Mouse (Mus musculus): ENCODE data around the gene Fam198b. TPM values are rescaled to one million over a fixed set of nuclear protein-coding genes. Genes with fewer than 3 reads are reported as not detected.
A peak's percentile ranks its signal among the peaks of the same experiment; 100 is the strongest.

The Fam198b gene
- polyA plus RNA-seq, 1 experiment = 2.4 TPM

DNA sequence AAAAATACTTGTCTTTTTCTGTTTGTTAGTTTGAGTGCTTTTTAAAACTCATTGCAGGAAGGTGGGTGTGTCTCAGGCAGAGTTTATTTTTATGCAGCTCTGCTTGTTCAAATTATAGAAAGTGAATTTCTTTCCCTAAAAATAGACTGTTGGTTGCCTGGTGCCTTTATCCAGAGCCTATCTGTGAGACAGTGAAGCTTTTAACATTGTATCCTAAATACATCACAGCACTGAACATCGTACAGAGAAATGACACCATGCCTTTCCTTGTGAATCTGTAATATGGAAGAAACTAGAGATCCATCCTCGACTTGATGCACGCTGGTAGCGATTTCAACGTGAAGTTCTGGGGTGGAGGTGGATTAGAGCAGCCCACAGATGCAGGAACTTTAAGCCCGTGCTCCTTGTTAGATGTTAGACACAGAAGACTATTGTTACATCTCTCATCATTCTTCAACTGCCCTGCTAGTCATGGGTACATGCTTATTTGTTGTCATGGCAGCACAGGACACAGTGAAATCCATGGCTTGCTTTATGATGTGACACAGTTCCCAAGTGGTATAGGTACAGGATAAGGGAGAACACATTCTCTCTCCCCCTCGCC is 45.9 kb downstream of the Fam198b start:
- 52% methylated on average over 7 of the region's 7 CpGs for WGBS

DNA sequence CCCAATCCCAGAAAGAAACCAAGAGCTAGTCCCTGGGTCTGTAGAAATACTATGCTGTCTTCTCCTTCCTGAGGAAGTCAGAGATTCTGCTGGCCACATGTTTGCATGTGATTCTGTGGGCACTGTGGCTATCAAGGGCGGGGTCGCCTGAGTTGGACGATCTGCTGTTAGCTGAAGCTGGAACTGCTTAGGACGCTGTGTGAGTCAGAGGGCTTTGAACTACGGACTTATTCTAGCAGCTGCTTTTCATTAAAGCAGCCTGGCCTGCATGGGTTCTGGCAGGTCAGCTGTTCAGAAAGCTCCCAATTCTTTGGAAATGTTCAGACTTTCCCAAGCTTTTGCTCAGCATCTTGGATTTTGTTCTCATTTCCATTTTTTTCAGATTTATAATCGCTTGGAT is 51.9 kb downstream of the Fam198b start:
- no peaks in the 10 kb centered on the region for H3K27me3 ChIP-seq (replicated peaks; ENCODE audit: control insufficient read depth, insufficient read depth, low read length)
- H3K27ac ChIP-seq (ENCODE audit: insufficient read depth, low read depth, low read length) = no peak overlapping the region
- no peaks in the 10 kb centered on the region for H3K36me3 ChIP-seq (ENCODE audit: control insufficient read depth, insufficient read depth, low read length)
- DNase-seq = peak; percentile 17
- TF ChIP-seq POLR2A (IDR thresholded peaks at IDR 0.05; ENCODE audit: low read depth, low read length) (no peak), CTCF (conservative IDR thresholded peaks at IDR 0.05; ENCODE audit: insufficient read depth, insufficient read length, low read depth, low read length) (no peak)
- 60% methylated on average over 6 of the region's 6 CpGs for WGBS
- no peaks in the 10 kb centered on the region for H3K4me1 ChIP-seq (ENCODE audit: control insufficient read depth, insufficient read depth, low read length)
- H3K4me3 ChIP-seq (ENCODE audit: insufficient read depth, low read depth, low read length) = no peak overlapping the region

More for the DNA sequence above, 45.9 kb downstream of the Fam198b start:
- TF ChIP-seq CTCF (conservative IDR thresholded peaks at IDR 0.05; ENCODE audit: insufficient read depth, insufficient read length, low read depth, low read length) (no peak), POLR2A (IDR thresholded peaks at IDR 0.05; ENCODE audit: low read depth, low read length) (no peak)
- DNase-seq = no peak
- Histone ChIP-seq H3K27ac (ENCODE audit: insufficient read depth, low read depth, low read length) (no peak overlapping the region), H3K36me3 (ENCODE audit: control insufficient read depth, insufficient read depth, low read length) (no peaks in the 10 kb centered on the region), H3K27me3 (replicated peaks; ENCODE audit: control insufficient read depth, insufficient read depth, low read length) (no peaks in the 10 kb centered on the region), H3K4me1 (ENCODE audit: control insufficient read depth, insufficient read depth, low read length) (no peaks in the 10 kb centered on the region), H3K4me3 (ENCODE audit: insufficient read depth, low read depth, low read length) (no peak overlapping the region)

GRCm38 (mm10) chr3:79936730-79937447 is 52.6 kb downstream of the Fam198b start:
- Histone ChIP-seq H3K27ac (ENCODE audit: insufficient read depth, low read depth, low read length) (peak overlapping the region; percentile 35; the same call in 1 of the 2 replicates), H3K27me3 (replicated peaks; ENCODE audit: control insufficient read depth, insufficient read depth, low read length) (no peaks in the 10 kb centered on the region), H3K4me3 (ENCODE audit: insufficient read depth, low read depth, low read length) (no peak overlapping the region), H3K36me3 (ENCODE audit: control insufficient read depth, insufficient read depth, low read length) (no peaks in the 10 kb centered on the region), H3K4me1 (ENCODE audit: control insufficient read depth, insufficient read depth, low read length) (no peaks in the 10 kb centered on the region)
- 93% methylated on average over 3 of the region's 3 CpGs for WGBS
- TF ChIP-seq POLR2A (IDR thresholded peaks at IDR 0.05; ENCODE audit: low read depth, low read length) (no peak), CTCF (conservative IDR thresholded peaks at IDR 0.05; ENCODE audit: insufficient read depth, insufficient read length, low read depth, low read length) (no peak)
- DNase-seq = no peak

DNA sequence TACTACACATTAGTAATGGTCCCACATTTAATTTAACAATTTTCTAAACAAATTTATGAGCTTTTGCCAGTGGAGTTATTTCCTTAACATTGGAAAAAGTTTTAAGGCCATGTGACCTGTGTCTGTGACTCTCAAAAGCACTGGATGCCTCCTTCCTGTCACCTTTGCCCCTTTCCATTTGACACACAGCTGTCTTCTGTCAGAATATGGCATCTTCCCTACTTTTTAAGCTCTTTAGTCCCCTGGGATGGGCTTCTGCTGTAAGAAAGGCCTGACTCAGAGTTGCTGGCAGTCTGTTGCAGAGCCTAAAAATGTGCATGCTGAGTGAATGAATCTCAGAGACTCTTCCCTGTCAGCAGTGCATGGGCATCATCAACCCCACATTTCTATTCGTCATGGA is 63.4 kb downstream of the Fam198b start:
- H3K27me3 ChIP-seq (replicated peaks; ENCODE audit: control insufficient read depth, insufficient read depth, low read length) = no peaks in the 10 kb centered on the region
- no peaks in the 10 kb centered on the region for H3K4me1 ChIP-seq (ENCODE audit: control insufficient read depth, insufficient read depth, low read length)
- no peak overlapping the region for H3K27ac ChIP-seq (ENCODE audit: insufficient read depth, low read depth, low read length)
- peak; percentile 74 for DNase-seq
- TF ChIP-seq POLR2A (IDR thresholded peaks at IDR 0.05; ENCODE audit: low read depth, low read length) (no peak), CTCF (conservative IDR thresholded peaks at IDR 0.05; ENCODE audit: insufficient read depth, insufficient read length, low read depth, low read length) (no peak)
- H3K36me3 ChIP-seq (ENCODE audit: control insufficient read depth, insufficient read depth, low read length) = no peaks in the 10 kb centered on the region
- 50% methylated on average over 1 of the region's 1 CpGs for WGBS
- H3K4me3 ChIP-seq (ENCODE audit: insufficient read depth, low read depth, low read length) = no peak overlapping the region

DNA sequence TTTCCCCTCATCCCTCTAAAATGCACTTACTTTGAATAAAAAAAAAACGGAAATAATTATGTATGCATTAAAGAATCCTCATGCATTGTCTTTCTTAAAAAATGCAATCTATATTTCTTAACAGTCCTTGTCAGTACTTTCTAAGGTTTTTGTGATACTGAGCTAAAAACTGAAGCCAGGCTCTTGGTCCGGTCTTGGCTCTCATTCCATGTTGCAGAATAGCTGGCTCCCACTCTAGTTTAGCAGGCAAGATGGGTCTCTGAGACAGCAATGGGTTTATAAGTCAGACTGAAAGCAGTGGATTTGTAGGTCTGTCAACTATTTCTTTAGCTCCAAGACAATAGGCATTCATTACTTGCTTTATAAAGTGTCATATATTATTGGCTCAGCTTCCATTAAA is 63.8 kb downstream of the Fam198b start:
- no peaks in the 10 kb centered on the region for H3K4me1 ChIP-seq (ENCODE audit: control insufficient read depth, insufficient read depth, low read length)
- H3K27me3 ChIP-seq (replicated peaks; ENCODE audit: control insufficient read depth, insufficient read depth, low read length) = no peaks in the 10 kb centered on the region
- H3K36me3 ChIP-seq (ENCODE audit: control insufficient read depth, insufficient read depth, low read length) = no peaks in the 10 kb centered on the region
- TF ChIP-seq CTCF (conservative IDR thresholded peaks at IDR 0.05; ENCODE audit: insufficient read depth, insufficient read length, low read depth, low read length) = no peak
- no peak for TF ChIP-seq POLR2A (IDR thresholded peaks at IDR 0.05; ENCODE audit: low read depth, low read length)
- no peak overlapping the region for H3K27ac ChIP-seq (ENCODE audit: insufficient read depth, low read depth, low read length)
- no peak overlapping the region for H3K4me3 ChIP-seq (ENCODE audit: insufficient read depth, low read depth, low read length)
- 82% methylated on average over 2 of the region's 2 CpGs for WGBS
- no peak for DNase-seq

DNA sequence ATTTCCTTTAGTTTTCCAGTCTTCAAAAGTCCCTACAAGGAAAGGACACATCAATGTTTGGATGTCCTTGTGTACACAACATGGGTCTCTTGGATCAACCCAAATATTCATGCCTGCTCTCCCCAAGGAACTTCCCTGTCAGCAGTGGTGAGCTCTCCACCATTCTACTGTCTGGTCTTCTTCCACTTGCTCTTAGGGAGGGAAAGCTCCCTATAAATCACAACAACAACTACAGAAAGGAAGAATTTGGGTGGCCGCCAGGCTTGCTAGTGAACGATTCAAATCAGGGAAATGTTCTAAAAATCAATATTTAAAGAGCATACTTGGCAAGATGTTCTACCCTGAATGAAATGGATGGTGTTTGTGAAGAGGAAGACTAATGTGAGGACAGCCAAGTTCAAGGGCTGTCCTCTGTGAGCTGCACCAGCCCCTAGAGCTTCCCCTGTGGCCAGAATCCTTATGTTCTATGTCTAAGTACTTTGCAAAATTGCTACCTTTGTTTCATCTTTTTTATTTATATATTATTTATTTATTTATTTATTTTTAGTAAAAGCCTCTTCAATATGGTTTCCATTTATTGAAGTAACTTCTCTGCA is 68.9 kb downstream of the Fam198b start:
- H3K4me3 ChIP-seq (ENCODE audit: insufficient read depth, low read depth, low read length) = no peak overlapping the region
- no peaks in the 10 kb centered on the region for H3K4me1 ChIP-seq (ENCODE audit: control insufficient read depth, insufficient read depth, low read length)
- no peaks in the 10 kb centered on the region for H3K36me3 ChIP-seq (ENCODE audit: control insufficient read depth, insufficient read depth, low read length)
- peak; percentile 27 for DNase-seq
- H3K27me3 ChIP-seq (replicated peaks; ENCODE audit: control insufficient read depth, insufficient read depth, low read length) = no peaks in the 10 kb centered on the region
- WGBS = 65% methylated on average over 2 of the region's 2 CpGs
- no peak overlapping the region for H3K27ac ChIP-seq (ENCODE audit: insufficient read depth, low read depth, low read length)
- TF ChIP-seq CTCF (conservative IDR thresholded peaks at IDR 0.05; ENCODE audit: insufficient read depth, insufficient read length, low read depth, low read length) (no peak), POLR2A (IDR thresholded peaks at IDR 0.05; ENCODE audit: low read depth, low read length) (no peak)

DNA sequence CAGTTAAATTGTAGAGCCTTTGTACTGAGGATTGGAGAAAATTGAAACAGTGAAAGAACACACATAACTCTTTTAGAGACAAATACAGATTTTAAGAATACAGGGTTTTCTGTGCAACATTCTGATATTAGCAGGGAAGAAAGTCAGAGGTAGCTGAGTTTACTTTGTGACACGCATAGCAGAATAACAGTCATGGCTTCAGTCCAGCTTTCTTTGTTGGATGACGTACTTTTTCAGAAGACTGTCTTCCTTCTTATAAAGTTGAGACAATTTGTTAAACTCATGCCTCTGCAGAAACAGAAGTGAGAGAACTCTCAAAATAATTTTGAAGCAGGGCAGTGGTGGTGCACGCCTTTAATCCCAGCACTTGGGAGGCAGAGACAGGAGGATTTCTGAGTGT is 70.9 kb downstream of the Fam198b start:
- Histone ChIP-seq H3K4me1 (ENCODE audit: control insufficient read depth, insufficient read depth, low read length) (no peaks in the 10 kb centered on the region), H3K27ac (ENCODE audit: insufficient read depth, low read depth, low read length) (no peak overlapping the region), H3K4me3 (ENCODE audit: insufficient read depth, low read depth, low read length) (no peak overlapping the region), H3K27me3 (replicated peaks; ENCODE audit: control insufficient read depth, insufficient read depth, low read length) (no peaks in the 10 kb centered on the region), H3K36me3 (ENCODE audit: control insufficient read depth, insufficient read depth, low read length) (no peaks in the 10 kb centered on the region)
- TF ChIP-seq CTCF (conservative IDR thresholded peaks at IDR 0.05; ENCODE audit: insufficient read depth, insufficient read length, low read depth, low read length) (no peak), POLR2A (IDR thresholded peaks at IDR 0.05; ENCODE audit: low read depth, low read length) (no peak)
- DNase-seq = no peak
- WGBS = 82% methylated on average over 3 of the region's 3 CpGs

Data from kidney, adult 2 months (tissue).